Mouse (Mus musculus): ENCODE data around the gene Bckdk.

GRCm38 (mm10) chr7:127929923-127930322, 26.0 kb downstream of the Bckdk start, which contains the start of gene Prss8:
- TF ChIP-seq POLR2A (IDR thresholded peaks at IDR 0.05; ENCODE audit: extremely low read depth, insufficient read depth, low read length) (no peak), CTCF (IDR thresholded peaks at IDR 0.05; ENCODE audit: extremely low read depth, insufficient read depth, low read length) (no peak)
